Mouse (Mus musculus): ENCODE results near the gene Cbln4. TPM values are rescaled to one million over a fixed set of nuclear protein-coding genes. Genes with fewer than 3 reads are reported as not detected.

The Cbln4 gene
- polyA plus RNA-seq, 1 experiment from 2014 or later, result 3.7 TPM

DNA sequence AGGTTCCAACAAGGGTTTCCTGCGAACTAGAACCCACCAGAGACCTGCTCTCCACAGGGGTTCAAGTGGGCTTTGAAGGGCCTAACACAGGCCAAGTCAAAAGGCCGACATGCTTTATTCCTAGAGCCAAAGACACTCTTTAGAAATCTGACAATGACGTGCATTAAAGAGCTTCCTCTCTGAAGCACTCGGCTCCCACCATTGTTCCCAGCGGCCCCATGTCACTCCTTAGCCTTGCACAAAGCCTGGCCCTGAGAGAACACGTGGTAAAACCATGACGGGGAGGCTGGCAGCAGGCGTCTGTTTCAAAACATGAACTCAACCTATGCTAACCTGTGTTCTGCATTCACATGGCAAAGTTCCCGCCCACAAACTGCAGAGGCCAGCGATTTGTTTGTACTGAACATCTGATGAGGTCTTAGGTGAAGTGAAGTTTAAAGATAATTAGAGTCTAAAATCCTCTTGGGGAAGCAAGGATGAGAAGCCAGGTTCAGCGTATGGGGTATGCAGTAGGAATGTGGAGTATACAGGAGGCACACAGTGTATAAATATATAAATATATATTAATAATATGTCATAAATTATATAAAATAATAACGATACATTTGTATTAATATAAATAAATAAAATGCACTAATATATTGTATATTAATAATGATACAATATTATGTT, 17.7 kb downstream of the Cbln4 start:
- no peak overlapping the region for H3K9ac ChIP-seq
- no peaks in the 10 kb centered on the region for H3K9me3 ChIP-seq (replicated peaks)
- H3K36me3 ChIP-seq (ENCODE audit: poor library complexity, severe bottlenecking), result no peaks in the 10 kb centered on the region
- no peaks in the 10 kb centered on the region; the same call in 1 of the 2 replicates for H3K27me3 ChIP-seq
- H3K27ac ChIP-seq, result no peak overlapping the region
- peak; percentile 61; the same call in 1 of the 2 replicates for ATAC-seq
- WGBS, result 23% methylated on average over 12 of the region's 12 CpGs
- no peaks in the 10 kb centered on the region for H3K4me1 ChIP-seq
- no peak overlapping the region for H3K4me3 ChIP-seq
- no peak overlapping the region for H3K4me2 ChIP-seq

DNA sequence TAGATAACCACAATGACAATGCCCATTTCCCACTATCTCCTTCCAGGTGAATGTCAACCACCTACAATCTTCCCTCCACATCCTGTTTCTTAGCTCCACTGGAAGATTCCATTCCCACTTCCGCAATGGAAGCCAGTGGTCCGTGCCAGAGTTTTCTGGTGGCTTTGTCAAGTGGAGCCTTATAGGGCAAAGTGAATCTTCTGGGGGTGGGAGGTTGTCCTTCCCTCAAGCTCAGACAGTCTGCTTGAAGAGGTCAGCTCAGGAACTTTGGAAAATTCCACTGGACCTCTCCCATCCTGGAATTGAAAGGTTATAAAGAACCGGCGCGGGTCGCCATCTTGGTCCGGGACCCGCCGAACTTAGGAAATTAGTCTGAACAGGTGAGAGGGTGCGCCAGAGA, 36.5 kb downstream of the Cbln4 start:
- H3K4me2 ChIP-seq, result no peak overlapping the region
- no peak for ATAC-seq
- WGBS, result 98% methylated on average over 10 of the region's 10 CpGs

DNA sequence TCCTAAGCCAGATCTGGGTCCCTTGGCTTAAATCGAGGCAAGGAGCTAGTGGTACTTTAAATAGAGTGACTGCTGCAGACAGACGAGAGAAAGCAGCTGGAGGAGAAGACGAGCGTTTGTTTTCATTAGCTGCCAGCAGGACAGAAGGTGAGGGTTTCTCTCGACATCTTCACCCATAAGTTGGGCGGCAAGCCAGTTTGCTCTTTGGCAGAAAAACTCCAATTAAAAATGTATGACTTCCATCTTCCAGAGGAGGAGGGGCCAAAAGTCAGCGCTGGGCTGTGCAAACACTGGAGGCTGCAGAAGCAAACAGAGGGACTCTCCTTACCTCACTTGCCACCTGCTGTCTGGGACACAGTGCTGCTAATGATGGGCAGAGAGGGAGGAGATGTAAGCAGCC, 37.3 kb downstream of the Cbln4 start:
- no peak overlapping the region for H3K4me2 ChIP-seq

More for the DNA sequence above, 36.5 kb downstream of the Cbln4 start:
- no peak overlapping the region for H3K27ac ChIP-seq
- H3K9ac ChIP-seq, result no peak overlapping the region
- no peaks in the 10 kb centered on the region for H3K36me3 ChIP-seq (ENCODE audit: poor library complexity, severe bottlenecking)
- no peaks in the 10 kb centered on the region for H3K27me3 ChIP-seq
- H3K4me3 ChIP-seq, result no peak overlapping the region
- peaks cover 7% of the 10 kb centered on the region; the same call in 1 of the 2 replicates for H3K4me1 ChIP-seq
- H3K9me3 ChIP-seq (replicated peaks), result no peaks in the 10 kb centered on the region

DNA sequence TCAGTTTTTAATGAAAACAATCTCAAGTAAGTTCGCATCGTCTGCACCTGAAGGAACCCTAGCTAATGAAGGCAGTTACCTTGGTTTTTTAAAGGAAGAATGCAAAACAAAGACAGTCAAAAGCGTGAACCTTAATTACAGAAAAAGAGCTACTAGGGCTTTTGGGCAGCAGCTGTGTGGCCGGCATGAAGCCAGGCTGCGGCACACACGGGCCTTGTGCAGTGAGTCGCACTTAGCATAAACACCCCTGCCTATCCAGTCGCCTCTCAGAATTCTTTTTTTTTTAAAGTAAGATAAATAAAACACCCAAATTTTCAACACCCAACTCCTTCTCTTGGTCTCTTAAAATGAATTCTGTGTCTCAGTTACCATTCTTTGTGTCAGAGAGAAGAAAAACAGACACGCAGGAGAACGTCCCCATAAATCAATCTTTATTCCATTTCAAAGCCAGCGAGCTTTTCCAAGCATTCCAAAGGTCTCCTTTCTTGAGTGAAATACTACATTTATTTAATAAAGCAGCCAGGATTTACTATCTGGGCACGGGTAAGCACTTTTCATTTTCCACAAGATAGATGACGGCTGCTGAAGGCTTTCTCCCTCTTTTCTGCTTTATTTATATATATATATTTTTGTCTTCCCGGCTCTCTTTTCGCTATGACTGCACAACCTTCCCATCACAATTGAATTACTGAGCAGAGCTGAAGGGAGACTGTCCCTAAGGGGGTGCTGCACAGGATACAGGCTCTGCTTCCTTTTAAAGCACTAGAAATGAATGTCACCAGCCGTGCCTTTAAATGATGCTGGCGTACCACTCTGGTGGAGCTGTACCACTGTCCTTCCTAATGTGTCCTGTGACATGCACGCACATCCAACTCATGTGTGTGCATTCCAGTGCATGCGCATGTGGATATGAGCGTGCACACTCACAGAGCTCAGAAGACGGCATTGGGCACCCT, 39.0 kb downstream of the Cbln4 start:
- H3K27ac ChIP-seq, result no peak overlapping the region
- H3K4me3 ChIP-seq, result no peak overlapping the region
- H3K36me3 ChIP-seq (ENCODE audit: poor library complexity, severe bottlenecking), result no peaks in the 10 kb centered on the region
- H3K4me1 ChIP-seq, result peaks cover 11% of the 10 kb centered on the region
- 71% methylated on average over 21 of the region's 21 CpGs for WGBS
- H3K9ac ChIP-seq, result no peak overlapping the region
- H3K4me2 ChIP-seq, result no peak overlapping the region
- H3K27me3 ChIP-seq, result no peaks in the 10 kb centered on the region
- ATAC-seq, result no peak
- H3K9me3 ChIP-seq (replicated peaks), result no peaks in the 10 kb centered on the region

More for the DNA sequence above, 37.3 kb downstream of the Cbln4 start:
- Histone ChIP-seq H3K27ac (no peak overlapping the region), H3K4me1 (peaks cover 7% of the 10 kb centered on the region; the same call in 1 of the 2 replicates), H3K27me3 (no peaks in the 10 kb centered on the region), H3K36me3 (ENCODE audit: poor library complexity, severe bottlenecking) (no peaks in the 10 kb centered on the region), H3K9ac (no peak overlapping the region), H3K9me3 (replicated peaks) (no peaks in the 10 kb centered on the region), H3K4me3 (no peak overlapping the region)
- peak; percentile 65 for ATAC-seq
- 34% methylated on average over 7 of the region's 7 CpGs for WGBS

DNA sequence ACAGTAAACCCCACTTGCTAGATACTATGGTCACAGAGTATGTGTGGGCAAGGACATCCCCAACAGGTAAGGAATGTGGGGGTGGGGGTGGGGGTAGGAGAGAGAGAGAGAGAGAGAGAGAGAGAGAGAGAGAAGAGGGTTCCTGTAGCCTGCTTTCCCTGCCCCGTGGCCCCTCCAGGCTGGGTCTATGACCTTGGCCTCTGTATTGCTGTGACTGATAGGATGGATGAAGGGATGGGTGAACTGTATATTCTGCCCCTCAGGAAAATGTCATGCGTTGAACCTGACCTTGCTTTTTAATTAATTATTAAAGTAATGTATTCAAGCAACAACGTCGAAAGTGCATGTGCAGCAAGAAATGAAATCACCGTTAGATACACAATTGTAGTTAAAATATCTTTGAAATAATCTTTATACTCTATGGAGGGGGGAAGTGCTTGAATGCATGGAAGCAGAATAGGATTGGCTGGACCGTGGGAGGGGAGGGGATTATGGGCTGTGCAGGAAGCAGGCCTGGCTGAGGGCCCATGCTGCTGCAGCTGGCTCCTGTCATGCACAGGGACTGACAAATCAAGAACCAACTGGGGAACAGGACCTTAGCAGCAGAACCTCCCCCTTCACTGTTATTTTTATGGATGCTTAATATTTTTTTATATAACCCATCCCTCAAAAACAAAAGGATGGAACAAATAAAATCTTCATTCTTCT, 46.1 kb downstream of the Cbln4 start:
- no peaks in the 10 kb centered on the region for H3K9me3 ChIP-seq (replicated peaks)
- no peak overlapping the region for H3K27ac ChIP-seq
- H3K27me3 ChIP-seq, result no peaks in the 10 kb centered on the region
- ATAC-seq, result peak; percentile 57; the same call in 1 of the 2 replicates
- no peak overlapping the region for H3K4me2 ChIP-seq
- H3K4me3 ChIP-seq, result no peak overlapping the region
- H3K36me3 ChIP-seq (ENCODE audit: poor library complexity, severe bottlenecking), result no peaks in the 10 kb centered on the region
- WGBS, result 73% methylated on average over 6 of the region's 6 CpGs
- H3K9ac ChIP-seq, result no peak overlapping the region
- peaks cover 5% of the 10 kb centered on the region; the same call in 1 of the 2 replicates for H3K4me1 ChIP-seq

DNA sequence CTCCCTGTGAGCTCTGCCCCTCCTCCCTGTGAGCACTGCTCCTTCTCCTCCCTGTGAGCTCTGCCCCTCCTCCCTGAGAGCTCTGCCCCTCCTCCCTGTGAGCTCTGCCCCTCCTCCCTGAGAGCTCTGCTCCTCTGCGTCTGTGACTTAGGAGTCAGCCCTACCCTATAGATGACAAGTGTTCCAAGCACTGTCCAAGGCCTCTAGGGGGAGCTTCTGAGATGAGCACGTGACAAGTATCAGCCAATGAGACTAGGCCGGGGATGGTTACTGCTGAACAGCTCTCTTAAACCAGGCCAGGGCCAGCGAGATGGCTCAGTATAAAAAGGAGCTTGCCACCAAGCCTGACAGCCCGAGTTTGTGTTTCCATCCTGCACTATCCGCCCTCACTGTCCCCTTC, 48.4 kb downstream of the Cbln4 start:
- H3K27me3 ChIP-seq, result no peaks in the 10 kb centered on the region
- H3K4me2 ChIP-seq, result no peak overlapping the region
- no peak overlapping the region for H3K9ac ChIP-seq
- H3K4me1 ChIP-seq, result peaks cover 5% of the 10 kb centered on the region; the same call in 1 of the 2 replicates
- no peaks in the 10 kb centered on the region for H3K9me3 ChIP-seq (replicated peaks)
- WGBS, result 70% methylated on average over 6 of the region's 6 CpGs
- H3K36me3 ChIP-seq (ENCODE audit: poor library complexity, severe bottlenecking), result no peaks in the 10 kb centered on the region
- no peak overlapping the region for H3K4me3 ChIP-seq
- ATAC-seq, result no peak
- H3K27ac ChIP-seq, result no peak overlapping the region

DNA sequence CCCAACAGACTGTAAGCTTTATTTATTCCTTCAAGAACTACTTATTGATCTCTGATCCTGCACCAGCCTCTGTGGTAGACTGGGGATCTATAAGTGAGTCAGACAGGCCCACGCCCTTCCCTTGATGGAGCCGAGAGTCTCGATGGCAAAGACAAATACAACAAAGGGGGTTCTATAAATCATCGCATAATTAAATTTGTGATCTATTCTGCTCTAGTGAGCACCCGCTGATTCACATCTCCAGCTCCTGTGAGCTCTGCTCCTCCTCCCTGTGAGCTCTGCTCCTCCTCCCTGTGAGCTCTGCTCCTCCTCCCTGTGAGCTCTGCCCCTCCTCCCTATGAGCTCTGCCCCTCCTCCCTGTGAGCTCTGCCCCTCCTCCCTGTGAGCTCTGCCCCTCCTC, 49.0 kb downstream of the Cbln4 start:
- Histone ChIP-seq H3K4me1 (0 out of 2 replicates have a peak, but pooled peaks cover under 1% of the 10 kb centered on the region), H3K4me2 (no peak overlapping the region), H3K9ac (no peak overlapping the region), H3K27ac (no peak overlapping the region), H3K4me3 (no peak overlapping the region), H3K9me3 (replicated peaks) (no peaks in the 10 kb centered on the region), H3K27me3 (no peaks in the 10 kb centered on the region), H3K36me3 (ENCODE audit: poor library complexity, severe bottlenecking) (no peaks in the 10 kb centered on the region)
- 61% methylated on average over 5 of the region's 5 CpGs for WGBS
- no peak for ATAC-seq

DNA sequence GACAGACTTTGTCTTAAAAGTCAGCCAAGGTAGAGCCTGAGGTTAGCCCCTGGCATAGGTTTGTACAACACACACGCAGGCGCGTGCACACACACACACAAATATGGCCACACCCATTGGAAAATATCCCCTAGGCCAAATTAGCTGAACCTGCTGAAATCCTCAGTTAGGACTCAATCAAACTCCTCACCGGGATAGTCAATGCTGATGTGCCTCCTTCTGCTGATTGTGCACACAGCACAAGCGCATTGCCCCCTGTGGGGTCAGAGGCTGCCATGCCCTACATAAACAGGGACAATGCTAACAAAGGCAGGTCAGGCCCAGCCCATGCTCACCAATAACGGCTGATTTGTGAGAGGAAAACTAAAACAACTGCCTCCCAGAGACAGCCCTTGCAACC, 56.6 kb downstream of the Cbln4 start:
- no peak overlapping the region for H3K27ac ChIP-seq
- no peak overlapping the region for H3K9ac ChIP-seq
- no peak overlapping the region for H3K4me2 ChIP-seq
- H3K9me3 ChIP-seq (replicated peaks), result no peaks in the 10 kb centered on the region
- ATAC-seq, result no peak
- 16% methylated on average over 6 of the region's 6 CpGs for WGBS
- no peaks in the 10 kb centered on the region for H3K27me3 ChIP-seq
- H3K4me1 ChIP-seq, result peaks cover 12% of the 10 kb centered on the region; the same call in 1 of the 2 replicates
- no peaks in the 10 kb centered on the region for H3K36me3 ChIP-seq (ENCODE audit: poor library complexity, severe bottlenecking)
- no peak overlapping the region for H3K4me3 ChIP-seq

Other genes starting within 250 kb of the Cbln4 start
- gene Mc3r, start 205.0 kb upstream of the Cbln4 start, polyA plus RNA-seq (2015; fragmentation: Nextera tagmentation; extraction: Ambion mirVana), result 0.10 and 0.15 TPM in 2 replicates